Mouse (Mus musculus) left cerebral cortex, adult 8-10 months (tissue): Measurements from ENCODE around the gene Pim1. TPM values are rescaled to one million over a fixed set of nuclear protein-coding genes. Genes with fewer than 3 reads are reported as not detected.

ENCODE experiments used
- DNase-seq, 2 experiments: peaks; one replicate each; pipeline ENCODE4 v3.0.0; 2022; ENCODE audit warnings: low spot score in 2 of 2
- total RNA-seq, 4 experiments: library from RNA; stranded (reverse); gene quantifications; 2 replicates each; pipeline ENCODE4 v1.2.4; 2022

The Pim1 gene
- total RNA-seq, 4 experiments from 2014 or later = 4.3 to 6.0 (median 5.1) TPM

GRCm38 (mm10) chr17:29464519-29465140 lies 25.9 kb upstream of the Pim1 start:
- no peak for DNase-seq

- no peak for DNase-seq
These were observed 25.0 kb upstream of the Pim1 start for GRCm38 (mm10) chr17:29465405-29466010.

GRCm38 (mm10) chr17:29467030-29467429 lies 23.5 kb upstream of the Pim1 start:
- no peak for DNase-seq

- DNase-seq = no peak
These were observed 17.1 kb upstream of the Pim1 start for GRCm38 (mm10) chr17:29473466-29473865.

- DNase-seq = no peak
These were observed 16.5 kb upstream of the Pim1 start for GRCm38 (mm10) chr17:29474036-29474435.

GRCm38 (mm10) chr17:29475142-29475541 lies 15.4 kb upstream of the Pim1 start:
- DNase-seq = no peak

GRCm38 (mm10) chr17:29476461-29476860 lies 14.1 kb upstream of the Pim1 start:
- DNase-seq = no peak

GRCm38 (mm10) chr17:29477357-29477756 lies 13.2 kb upstream of the Pim1 start:
- DNase-seq = no peak

- DNase-seq = no peak
These were observed 12.3 kb upstream of the Pim1 start for GRCm38 (mm10) chr17:29478271-29478670.

GRCm38 (mm10) chr17:29480256-29480655 lies 10.3 kb upstream of the Pim1 start:
- DNase-seq = no peak

GRCm38 (mm10) chr17:29482632-29483031 lies 7.9 kb upstream of the Pim1 start:
- DNase-seq = no peak

- DNase-seq = no peak
These were observed 7.3 kb upstream of the Pim1 start for GRCm38 (mm10) chr17:29483282-29483681.

- DNase-seq = no peak
These were observed 6.1 kb upstream of the Pim1 start for GRCm38 (mm10) chr17:29484431-29484830.

GRCm38 (mm10) chr17:29485336-29486233 lies 5.0 kb upstream of the Pim1 start:
- no peak for DNase-seq

- DNase-seq = no peak
These were observed 2.1 kb upstream of the Pim1 start for GRCm38 (mm10) chr17:29488257-29488977.

- no peak for DNase-seq
These were observed 1.3 kb upstream of the Pim1 start for GRCm38 (mm10) chr17:29488978-29489970.

- DNase-seq = peak; percentile 75 to 96
These were observed 411 bp upstream of the Pim1 start for GRCm38 (mm10) chr17:29489971-29490712.

- DNase-seq = peak; percentile 20 to 21
These were observed 1.2 kb downstream of the Pim1 start for GRCm38 (mm10) chr17:29491591-29492268.
